Mouse (Mus musculus): ENCODE results near the gene Hes2.

- TF ChIP-seq CTCF (IDR thresholded peaks at IDR 0.05; ENCODE audit: low read depth): no peak
- TF ChIP-seq EP300 (IDR thresholded peaks at IDR 0.05; ENCODE audit: low read depth): no peak
Observed at GRCm38 (mm10) chr4:152132772-152133169, 25.9 kb upstream of the Hes2 start.

Data from liver, postnatal 0 days (tissue).